Mouse (Mus musculus): ENCODE measurements around the gene Itgb8.

GRCm38 (mm10) chr12:119165115-119165514 lies 73.5 kb downstream of the Itgb8 start:
- TF ChIP-seq CTCF (IDR thresholded peaks at IDR 0.05; ENCODE audit: borderline replicate concordance, insufficient read depth, low read depth, low read length) (no peak), POLR2A (IDR thresholded peaks at IDR 0.05; ENCODE audit: borderline replicate concordance, insufficient read depth, low read length) (no peak)

All from cerebellum, adult 2 months (tissue).